Mouse (Mus musculus) embryo, embryonic 9.5 days (tissue): Measurements from ENCODE around the gene Rps27l.
"Not testable (repeated sequence)": the region's sequence is repeated elsewhere in the genome, so short reads cannot be mapped to it uniquely, and the experiment has no call there.

ENCODE experiments used
- DNase-seq: peaks from one replicate; pipeline ENCODE4 v3.0.0-alpha.2; 2017; ENCODE audit errors: extremely low spot score

Rps27l gene

GRCm38 (mm10) chr9:66945647-66946641, at the start of gene Rps27l:
Rps27l (plus strand) TSS chr9:66946086.
- DNase-seq = peak; percentile 98

DNA sequence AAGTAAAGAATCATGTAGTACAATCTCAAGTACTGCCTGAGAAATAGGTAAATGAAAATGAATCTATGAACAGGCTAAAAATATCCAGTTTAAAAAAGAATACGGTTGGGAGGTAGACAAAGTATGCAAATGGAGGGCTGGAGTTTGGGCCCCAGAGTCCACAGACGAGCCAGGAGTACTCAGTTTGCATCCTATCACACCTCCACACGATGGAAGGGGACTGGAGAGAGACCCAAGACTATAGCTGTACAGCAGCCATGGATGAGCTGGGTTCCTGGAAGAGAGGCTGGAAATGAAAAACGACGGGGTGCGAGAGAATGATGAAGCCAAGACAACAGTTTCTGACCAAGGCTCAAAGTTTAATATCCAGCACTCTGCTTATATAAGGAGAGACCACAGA, 48.9 kb upstream of the Rps27l start:
- DNase-seq = no peak

DNA sequence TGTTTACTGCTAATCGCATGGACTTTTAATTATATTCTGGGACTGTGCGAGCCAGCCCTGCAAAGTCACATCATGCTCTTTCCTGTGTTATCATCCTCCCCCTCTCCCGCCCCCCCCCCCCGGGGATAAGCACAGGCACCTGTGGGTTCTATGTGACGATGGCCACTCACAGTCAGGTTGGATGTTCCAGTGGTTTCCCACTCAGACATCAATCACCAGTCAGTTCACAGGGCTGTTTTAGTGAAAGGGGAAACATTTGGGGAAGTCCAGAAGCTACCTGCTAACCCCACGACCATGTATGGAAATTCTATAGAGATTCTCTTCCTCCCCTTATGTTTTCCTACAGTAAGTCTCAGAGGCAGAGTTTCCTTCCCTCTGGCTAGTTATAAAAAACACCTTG, 48.0 kb upstream of the Rps27l start:
- no peak for DNase-seq

DNA sequence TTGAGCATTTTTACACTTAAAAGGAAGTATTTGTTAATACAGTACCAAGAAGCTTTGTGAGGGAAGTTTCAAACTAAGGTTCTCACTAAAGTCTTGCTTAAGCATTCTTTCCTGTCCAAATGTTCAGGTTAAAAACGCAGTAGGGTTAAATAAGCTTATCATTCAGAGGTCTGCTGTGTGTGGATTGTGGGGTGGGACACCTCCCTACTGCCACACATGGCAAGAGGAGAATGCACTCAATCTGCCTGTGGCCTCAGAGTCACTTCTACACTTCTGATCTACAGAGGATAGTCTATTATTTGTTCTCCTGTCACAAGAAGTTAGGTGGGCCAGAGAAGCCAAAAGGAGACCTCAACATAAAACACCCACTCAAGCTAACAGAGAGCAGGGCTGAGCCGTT, 46.8 kb upstream of the Rps27l start:
- DNase-seq = no peak

GRCm38 (mm10) chr9:66899526-66899925, 46.4 kb upstream of the Rps27l start:
- no peak for DNase-seq

GRCm38 (mm10) chr9:66905990-66906389, 39.9 kb upstream of the Rps27l start:
- DNase-seq = no peak

DNA sequence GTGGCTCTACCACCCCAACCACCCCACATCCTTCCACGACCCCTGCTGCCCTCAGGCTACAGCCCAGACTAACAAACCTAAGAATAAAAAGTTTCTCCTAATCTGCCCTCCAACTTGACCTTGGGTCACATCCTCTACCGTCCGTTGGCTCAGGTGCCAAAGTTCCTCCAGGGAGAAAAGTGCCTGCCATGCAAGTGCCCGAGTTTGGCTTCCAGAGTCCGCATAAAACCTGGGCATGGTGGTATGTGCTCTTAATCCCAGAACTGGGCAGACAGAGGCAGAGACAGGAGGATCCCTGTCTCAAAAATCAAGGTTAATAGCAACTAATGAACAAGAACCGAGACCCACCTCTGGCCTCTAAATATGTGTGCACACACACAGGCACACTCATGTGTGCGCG, 38.8 kb upstream of the Rps27l start:
- DNase-seq = no peak

DNA sequence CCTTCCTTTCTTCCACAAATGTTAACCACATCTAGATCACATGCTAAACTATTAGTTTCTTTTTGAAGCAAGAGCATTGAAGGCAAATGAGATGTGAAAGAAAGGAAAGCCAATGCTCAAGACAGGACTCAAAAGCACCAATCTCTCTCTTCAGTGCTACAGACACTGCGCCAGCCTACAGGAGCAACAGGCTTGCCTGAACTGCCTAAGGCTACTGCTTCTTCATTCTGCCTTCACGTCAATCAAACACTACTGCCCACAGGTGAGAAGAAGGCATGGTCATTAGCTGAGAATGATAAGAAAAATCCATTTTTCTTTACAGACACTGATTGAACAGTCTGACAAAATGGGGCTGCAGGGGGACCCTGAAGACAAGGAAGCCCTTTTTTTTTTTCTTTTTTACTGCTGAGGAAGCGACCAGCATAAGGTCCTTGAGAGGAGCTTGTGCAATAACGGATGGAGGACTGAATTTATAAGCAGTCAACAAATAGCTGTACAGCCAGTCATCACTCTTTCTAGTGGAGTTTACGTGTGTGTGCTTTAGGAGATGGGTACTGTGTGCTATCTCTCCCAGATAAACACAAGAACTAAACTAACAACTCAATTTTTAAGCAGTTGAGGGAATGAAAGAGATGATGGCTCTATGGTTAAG, 38.0 kb upstream of the Rps27l start:
- no peak for DNase-seq

DNA sequence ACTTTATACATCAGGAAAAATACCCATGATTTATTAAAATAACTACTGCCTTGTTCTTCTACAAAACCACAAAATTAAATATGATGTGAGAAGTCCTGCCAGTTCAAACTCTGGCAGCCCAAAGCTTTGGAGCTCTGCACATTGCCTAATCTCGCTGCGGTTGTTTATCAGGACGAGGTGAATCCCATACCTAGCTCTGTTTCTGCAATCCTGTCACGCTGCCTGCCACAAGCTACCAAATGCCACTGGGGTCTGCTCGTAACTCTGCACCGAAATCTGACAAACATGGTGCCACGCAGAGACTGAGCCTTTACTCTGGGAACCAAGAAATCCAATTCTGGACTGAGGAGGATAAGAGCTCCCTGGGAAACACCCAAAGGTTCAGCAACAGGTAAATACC, 36.0 kb upstream of the Rps27l start:
- no peak for DNase-seq

DNA sequence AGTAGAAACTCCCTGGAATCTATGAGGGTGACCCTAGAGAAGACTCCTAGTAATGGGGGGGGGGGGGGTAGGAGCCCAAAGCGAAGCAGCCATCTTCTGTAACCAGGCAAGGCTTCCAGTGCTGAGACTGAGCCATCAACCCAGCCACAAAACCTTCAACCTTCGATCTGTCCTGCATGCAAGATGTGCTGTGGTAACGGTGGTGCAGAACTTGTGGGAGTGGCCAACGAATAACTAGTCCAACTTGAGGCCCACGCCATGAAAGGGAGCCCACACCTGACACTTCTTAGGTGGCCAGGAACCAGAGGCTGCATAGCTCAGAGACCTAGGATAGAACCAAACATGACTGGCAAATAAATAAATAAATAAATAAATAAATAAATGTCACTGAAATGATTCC, 35.2 kb upstream of the Rps27l start:
- DNase-seq = no peak

DNA sequence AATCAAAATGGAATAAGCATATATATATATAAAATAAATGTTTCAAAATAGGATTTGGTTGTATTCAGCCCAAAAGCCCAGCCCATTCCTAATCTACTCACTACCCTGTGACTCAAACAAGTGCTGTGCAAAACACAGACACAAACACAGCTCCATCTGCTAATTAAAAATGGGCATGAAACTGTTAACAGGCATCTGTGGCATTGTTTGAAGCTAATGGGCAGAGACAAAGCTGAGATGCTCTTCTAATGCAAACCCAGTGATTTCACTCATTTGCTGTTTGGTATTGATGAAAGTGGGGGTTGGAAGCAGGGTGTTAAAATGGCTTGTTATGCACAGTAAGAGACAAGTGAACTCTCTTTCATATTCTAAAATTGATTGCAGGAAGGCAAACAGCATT, 33.6 kb upstream of the Rps27l start:
- no peak for DNase-seq

DNA sequence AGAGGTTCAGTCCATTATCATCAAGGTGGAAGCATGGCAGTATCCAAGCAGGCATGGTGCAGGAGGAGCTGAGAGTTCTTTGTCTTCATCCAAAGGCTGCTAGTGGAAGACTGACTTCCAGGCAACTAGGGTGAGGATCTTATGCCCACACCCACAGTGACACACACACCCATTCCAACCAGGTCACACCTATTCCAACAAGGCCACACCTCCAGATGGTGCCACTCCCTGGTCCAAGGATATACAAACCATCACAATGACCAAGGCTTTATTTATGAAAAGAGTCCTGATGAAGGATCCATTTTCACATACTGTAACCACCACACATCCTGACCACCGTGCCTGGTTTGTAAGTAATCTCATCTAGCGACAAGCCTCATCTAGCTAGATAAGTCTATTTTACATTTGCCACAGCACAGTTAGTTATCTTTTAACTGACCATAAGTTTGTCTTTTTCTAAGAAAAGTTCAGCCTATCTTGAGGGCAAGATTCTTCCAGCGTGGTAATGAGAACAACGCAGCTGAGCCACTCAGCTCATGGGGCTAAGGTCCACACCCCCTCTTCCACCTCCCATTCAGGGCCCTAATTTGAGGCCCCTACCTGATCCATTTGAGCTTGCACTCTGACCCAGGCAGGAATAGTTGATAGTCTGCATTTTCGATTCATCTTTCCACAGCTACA, 32.5 kb upstream of the Rps27l start:
- not testable (repeated sequence) for DNase-seq

DNA sequence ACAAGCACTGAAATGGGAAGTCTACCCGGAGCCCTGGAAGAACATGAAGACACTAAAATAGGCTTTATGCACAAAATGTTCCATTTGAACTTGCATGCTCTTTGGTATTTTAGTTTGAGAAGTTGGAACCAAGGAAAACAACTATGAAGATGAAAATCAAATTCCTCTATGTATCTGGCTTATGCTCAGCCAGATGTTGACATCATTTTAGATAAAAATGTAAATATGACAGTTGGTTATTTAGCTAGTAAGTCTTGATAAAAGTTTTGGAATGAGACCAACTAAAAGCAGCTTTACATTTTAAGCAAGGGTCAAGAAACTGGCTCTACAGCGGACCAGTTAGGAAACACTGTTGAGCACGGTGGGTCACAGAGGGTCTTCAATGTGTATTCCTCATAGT, 31.3 kb upstream of the Rps27l start:
- DNase-seq = no peak

GRCm38 (mm10) chr9:66915401-66915800, 30.5 kb upstream of the Rps27l start:
- DNase-seq = no peak

DNA sequence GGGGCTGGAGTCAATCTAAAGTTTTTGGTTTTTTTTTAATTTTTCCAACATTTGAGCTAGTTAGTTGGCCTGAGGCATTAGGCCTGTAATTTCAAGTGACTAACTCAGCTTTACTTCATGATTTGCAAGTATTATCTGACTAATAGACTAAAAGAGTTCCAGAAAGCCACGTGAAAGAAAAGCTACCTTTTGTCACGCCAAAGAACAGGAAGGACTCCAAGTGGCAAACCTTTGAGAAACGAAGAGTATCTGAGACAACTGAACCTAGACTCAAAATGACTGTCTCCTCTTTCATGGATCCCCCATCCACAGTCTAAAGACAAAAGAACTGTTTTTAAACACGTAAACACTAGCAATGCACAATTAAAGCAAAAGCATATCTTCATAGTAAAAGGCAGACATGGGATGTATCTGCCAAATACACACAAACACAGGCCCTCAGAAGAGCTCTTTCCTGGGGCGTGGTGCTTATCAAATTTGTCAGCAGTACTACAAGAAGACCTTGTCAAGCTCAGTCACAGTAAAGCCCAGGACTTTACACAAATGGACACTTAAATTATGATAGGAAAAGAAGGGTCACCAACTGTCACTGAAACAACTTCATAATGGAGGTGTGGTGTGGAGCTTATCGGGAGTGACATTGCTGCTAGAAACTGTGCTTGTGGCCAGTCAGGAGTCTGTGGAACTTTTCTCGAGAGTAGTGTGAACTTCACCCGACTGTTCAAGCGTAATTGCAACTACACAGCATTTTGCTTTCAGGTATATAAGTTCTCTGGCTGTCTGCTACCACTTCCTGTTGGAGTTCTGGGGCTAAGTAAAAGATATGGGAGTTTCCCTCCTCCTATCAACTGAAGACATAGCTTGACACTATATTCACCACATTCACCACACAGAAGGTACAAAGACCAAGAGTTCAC, 29.8 kb upstream of the Rps27l start:
- DNase-seq = no peak

- DNase-seq = no peak
These were observed 28.5 kb upstream of the Rps27l start for GRCm38 (mm10) chr9:66917216-66917891.

- DNase-seq = no peak
These were observed 28.0 kb upstream of the Rps27l start for GRCm38 (mm10) chr9:66917892-66918255.

GRCm38 (mm10) chr9:66918672-66919330, 27.1 kb upstream of the Rps27l start:
- no peak for DNase-seq

DNA sequence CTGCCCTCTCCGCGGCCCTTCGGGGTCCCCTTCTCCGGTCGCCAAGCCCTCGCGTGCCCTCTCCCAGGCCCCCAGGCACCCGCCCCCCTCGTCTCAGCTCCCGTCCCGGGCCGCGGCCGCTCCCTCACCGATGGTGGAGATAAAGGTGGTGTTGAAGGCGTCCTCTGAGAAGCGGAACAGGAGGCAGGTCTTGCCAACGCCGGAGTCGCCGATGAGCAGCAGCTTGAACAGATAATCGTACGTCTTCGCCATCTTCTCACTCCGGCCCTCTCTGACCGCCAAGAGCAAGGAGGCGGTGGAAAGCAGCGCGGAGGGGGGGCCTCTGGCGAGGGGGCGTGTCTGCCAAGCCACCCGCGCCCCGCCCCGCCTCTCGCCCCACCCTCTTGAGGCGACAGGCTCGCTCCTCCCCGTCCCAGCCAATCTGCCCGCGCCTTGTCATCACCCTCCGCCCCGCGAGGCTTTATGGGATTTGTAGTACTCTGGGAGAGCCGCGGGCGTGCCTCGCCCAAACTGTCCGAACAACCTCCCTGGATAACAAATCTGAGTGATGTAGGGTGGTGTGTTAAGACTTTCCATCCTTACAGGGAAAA, 26.4 kb upstream of the Rps27l start, which contains the start of gene Rab8b:
Gene Rab8b (minus strand): TSS at position 306 of the 590 bp plus-strand sequence.
- DNase-seq = peak; percentile 99

- DNase-seq = no peak
These were observed 25.9 kb upstream of the Rps27l start for GRCm38 (mm10) chr9:66919981-66920380.
